Mouse (Mus musculus): ENCODE results near the gene Rpl3.

DNA sequence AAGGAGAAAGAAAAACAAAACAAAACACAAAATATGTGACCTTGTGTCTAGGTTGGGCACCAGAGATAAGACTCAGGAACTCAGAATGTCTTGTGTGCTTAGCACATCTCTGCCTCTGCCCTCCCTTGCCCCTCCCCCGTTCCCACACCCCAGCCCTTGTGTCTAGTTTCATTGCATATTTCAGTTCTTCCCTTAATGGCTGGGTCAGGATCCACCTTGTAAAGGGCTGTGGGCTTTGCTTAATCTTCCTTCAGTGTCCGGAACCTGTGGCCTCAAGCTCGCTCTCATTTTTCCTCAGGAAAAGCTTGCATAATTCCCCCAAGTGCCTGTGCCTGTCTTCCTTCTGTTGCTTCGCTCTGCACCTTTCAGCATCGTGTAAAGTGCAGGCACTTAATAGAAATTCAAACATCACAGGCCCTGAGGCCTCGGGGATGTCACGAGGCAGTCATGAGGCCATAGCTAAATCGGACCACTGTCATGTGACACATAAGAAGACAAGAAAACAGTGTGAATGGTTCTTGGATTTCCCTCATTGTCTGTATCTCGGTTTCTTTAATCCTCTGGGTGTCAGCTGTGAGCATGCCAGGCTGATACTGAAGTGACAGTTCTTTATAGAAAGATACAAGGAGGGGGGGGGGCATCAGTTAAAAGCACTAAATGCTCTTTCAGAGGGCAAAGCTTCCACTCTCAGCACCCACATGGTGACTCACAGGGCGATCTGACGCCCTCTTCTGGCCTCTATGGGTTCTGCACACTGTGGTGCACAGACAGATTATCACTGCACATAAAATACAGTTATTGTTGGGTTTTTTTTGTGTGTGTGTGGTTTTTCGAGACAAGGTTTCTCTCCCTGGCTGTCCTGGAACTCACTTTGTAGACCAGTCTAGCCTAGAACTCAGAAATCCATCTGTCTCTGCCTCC, 14.1 kb upstream of the Rpl3 start:
- no peak for TF ChIP-seq GATA1 (IDR thresholded peaks at IDR 0.05; ENCODE audit: borderline replicate concordance, low read length)
- TF ChIP-seq FLI1 (IDR thresholded peaks at IDR 0.05; ENCODE audit: low read length) = no peak

Data from megakaryocyte, embryonic 14.5 days (primary cell).